Mouse (Mus musculus): ENCODE measurements around the gene Pkd1l1. TPM values are rescaled to one million over a fixed set of nuclear protein-coding genes. Genes with fewer than 3 reads are reported as not detected.
A peak's percentile ranks its signal among the peaks of the same experiment; 100 is the strongest.

The Pkd1l1 gene
- polyA plus RNA-seq, 1 experiment from 2014 or later: 0.23 TPM

GRCm38 (mm10) chr11:8870115-8870514 is 103.0 kb downstream of the Pkd1l1 start:
- no peak overlapping the region for H3K4me3 ChIP-seq (replicated peaks; ENCODE audit: low read length)
- H3K27me3 ChIP-seq (replicated peaks; ENCODE audit: control insufficient read depth, insufficient read depth, low read length): no peaks in the 10 kb centered on the region
- 96% methylated on average over 5 of the region's 5 CpGs for WGBS
- H3K9me3 ChIP-seq (ENCODE audit: control insufficient read depth, low read length): no peaks in the 10 kb centered on the region
- H3K4me2 ChIP-seq (ENCODE audit: low read length): no peak overlapping the region
- no peaks in the 10 kb centered on the region; the same call in 1 of the 2 replicates for H3K4me1 ChIP-seq (replicated peaks; ENCODE audit: control insufficient read depth, insufficient read depth, low read length)
- ATAC-seq: no peak
- no peak overlapping the region for H3K27ac ChIP-seq (ENCODE audit: low read length)
- H3K9ac ChIP-seq (replicated peaks; ENCODE audit: low read depth, low read length): no peak overlapping the region
- no peaks in the 10 kb centered on the region for H3K36me3 ChIP-seq (ENCODE audit: control insufficient read depth, insufficient read depth)

GRCm38 (mm10) chr11:8866021-8866420 is 107.0 kb downstream of the Pkd1l1 start:
- 97% methylated on average over 7 of the region's 7 CpGs for WGBS
- Histone ChIP-seq H3K36me3 (ENCODE audit: control insufficient read depth, insufficient read depth) (no peaks in the 10 kb centered on the region), H3K9me3 (ENCODE audit: control insufficient read depth, low read length) (no peaks in the 10 kb centered on the region), H3K4me1 (replicated peaks; ENCODE audit: control insufficient read depth, insufficient read depth, low read length) (peaks cover 9% of the 10 kb centered on the region), H3K9ac (replicated peaks; ENCODE audit: low read depth, low read length) (no peak overlapping the region), H3K27ac (ENCODE audit: low read length) (no peak overlapping the region), H3K27me3 (replicated peaks; ENCODE audit: control insufficient read depth, insufficient read depth, low read length) (no peaks in the 10 kb centered on the region), H3K4me3 (replicated peaks; ENCODE audit: low read length) (no peak overlapping the region), H3K4me2 (ENCODE audit: low read length) (no peak overlapping the region)
- ATAC-seq: no peak

GRCm38 (mm10) chr11:8863955-8864675 is 109.0 kb downstream of the Pkd1l1 start:
- H3K9me3 ChIP-seq (ENCODE audit: control insufficient read depth, low read length): no peaks in the 10 kb centered on the region
- peaks cover 9% of the 10 kb centered on the region for H3K4me1 ChIP-seq (replicated peaks; ENCODE audit: control insufficient read depth, insufficient read depth, low read length)
- WGBS: 20% methylated on average over 8 of the region's 8 CpGs
- H3K27ac ChIP-seq (ENCODE audit: low read length): peak overlapping the region; percentile 60
- H3K36me3 ChIP-seq (ENCODE audit: control insufficient read depth, insufficient read depth): no peaks in the 10 kb centered on the region
- H3K4me2 ChIP-seq (ENCODE audit: low read length): 0 out of 2 replicates have a peak overlapping the region, but pooled peaks have one; percentile 4
- no peaks in the 10 kb centered on the region for H3K27me3 ChIP-seq (replicated peaks; ENCODE audit: control insufficient read depth, insufficient read depth, low read length)
- no peak overlapping the region for H3K4me3 ChIP-seq (replicated peaks; ENCODE audit: low read length)
- ATAC-seq: peak; percentile 92
- no peak overlapping the region for H3K9ac ChIP-seq (replicated peaks; ENCODE audit: low read depth, low read length)

GRCm38 (mm10) chr11:8862426-8862825 is 110.6 kb downstream of the Pkd1l1 start:
- Histone ChIP-seq H3K4me3 (replicated peaks; ENCODE audit: low read length) (no peak overlapping the region), H3K27me3 (replicated peaks; ENCODE audit: control insufficient read depth, insufficient read depth, low read length) (no peaks in the 10 kb centered on the region), H3K9ac (replicated peaks; ENCODE audit: low read depth, low read length) (no peak overlapping the region), H3K36me3 (ENCODE audit: control insufficient read depth, insufficient read depth) (no peaks in the 10 kb centered on the region), H3K27ac (ENCODE audit: low read length) (no peak overlapping the region), H3K4me2 (ENCODE audit: low read length) (no peak overlapping the region), H3K4me1 (replicated peaks; ENCODE audit: control insufficient read depth, insufficient read depth, low read length) (peaks cover 9% of the 10 kb centered on the region), H3K9me3 (ENCODE audit: control insufficient read depth, low read length) (no peaks in the 10 kb centered on the region)
- ATAC-seq: no peak
- 93% methylated on average over 4 of the region's 4 CpGs for WGBS

GRCm38 (mm10) chr11:8861978-8862377 is 111.1 kb downstream of the Pkd1l1 start:
- Histone ChIP-seq H3K27me3 (replicated peaks; ENCODE audit: control insufficient read depth, insufficient read depth, low read length) (no peaks in the 10 kb centered on the region), H3K4me3 (replicated peaks; ENCODE audit: low read length) (no peak overlapping the region), H3K4me1 (replicated peaks; ENCODE audit: control insufficient read depth, insufficient read depth, low read length) (peaks cover 9% of the 10 kb centered on the region), H3K9ac (replicated peaks; ENCODE audit: low read depth, low read length) (no peak overlapping the region), H3K4me2 (ENCODE audit: low read length) (no peak overlapping the region), H3K9me3 (ENCODE audit: control insufficient read depth, low read length) (no peaks in the 10 kb centered on the region), H3K27ac (ENCODE audit: low read length) (no peak overlapping the region), H3K36me3 (ENCODE audit: control insufficient read depth, insufficient read depth) (no peaks in the 10 kb centered on the region)
- 74% methylated on average over 4 of the region's 4 CpGs for WGBS
- no peak for ATAC-seq

- WGBS: 12% methylated on average over 3 of the region's 3 CpGs
- Histone ChIP-seq H3K27ac (ENCODE audit: low read length) (no peak overlapping the region), H3K9me3 (ENCODE audit: control insufficient read depth, low read length) (no peaks in the 10 kb centered on the region), H3K4me3 (replicated peaks; ENCODE audit: low read length) (no peak overlapping the region), H3K27me3 (replicated peaks; ENCODE audit: control insufficient read depth, insufficient read depth, low read length) (no peaks in the 10 kb centered on the region), H3K9ac (replicated peaks; ENCODE audit: low read depth, low read length) (no peak overlapping the region), H3K4me2 (ENCODE audit: low read length) (no peak overlapping the region), H3K4me1 (replicated peaks; ENCODE audit: control insufficient read depth, insufficient read depth, low read length) (peaks cover 9% of the 10 kb centered on the region), H3K36me3 (ENCODE audit: control insufficient read depth, insufficient read depth) (no peaks in the 10 kb centered on the region)
- no peak for ATAC-seq
Measured at GRCm38 (mm10) chr11:8860878-8861277, 112.2 kb downstream of the Pkd1l1 start.

GRCm38 (mm10) chr11:8859868-8860267 is 113.2 kb downstream of the Pkd1l1 start:
- no peak overlapping the region for H3K4me3 ChIP-seq (replicated peaks; ENCODE audit: low read length)
- H3K27ac ChIP-seq (ENCODE audit: low read length): no peak overlapping the region
- no peak for ATAC-seq
- no peaks in the 10 kb centered on the region for H3K9me3 ChIP-seq (ENCODE audit: control insufficient read depth, low read length)
- H3K4me1 ChIP-seq (replicated peaks; ENCODE audit: control insufficient read depth, insufficient read depth, low read length): peaks cover 9% of the 10 kb centered on the region
- H3K4me2 ChIP-seq (ENCODE audit: low read length): no peak overlapping the region
- H3K27me3 ChIP-seq (replicated peaks; ENCODE audit: control insufficient read depth, insufficient read depth, low read length): no peaks in the 10 kb centered on the region
- 27% methylated on average over 5 of the region's 5 CpGs for WGBS
- no peaks in the 10 kb centered on the region for H3K36me3 ChIP-seq (ENCODE audit: control insufficient read depth, insufficient read depth)
- no peak overlapping the region for H3K9ac ChIP-seq (replicated peaks; ENCODE audit: low read depth, low read length)

GRCm38 (mm10) chr11:8859041-8859440 is 114.0 kb downstream of the Pkd1l1 start:
- H3K27ac ChIP-seq (ENCODE audit: low read length): no peak overlapping the region
- H3K4me1 ChIP-seq (replicated peaks; ENCODE audit: control insufficient read depth, insufficient read depth, low read length): peaks cover 5% of the 10 kb centered on the region
- no peaks in the 10 kb centered on the region for H3K9me3 ChIP-seq (ENCODE audit: control insufficient read depth, low read length)
- 49% methylated on average over 3 of the region's 3 CpGs for WGBS
- no peaks in the 10 kb centered on the region for H3K27me3 ChIP-seq (replicated peaks; ENCODE audit: control insufficient read depth, insufficient read depth, low read length)
- H3K9ac ChIP-seq (replicated peaks; ENCODE audit: low read depth, low read length): no peak overlapping the region
- H3K4me2 ChIP-seq (ENCODE audit: low read length): no peak overlapping the region
- no peak overlapping the region for H3K4me3 ChIP-seq (replicated peaks; ENCODE audit: low read length)
- no peaks in the 10 kb centered on the region for H3K36me3 ChIP-seq (ENCODE audit: control insufficient read depth, insufficient read depth)
- no peak for ATAC-seq

- WGBS: 52% methylated on average over 5 of the region's 5 CpGs
- no peaks in the 10 kb centered on the region for H3K9me3 ChIP-seq (ENCODE audit: control insufficient read depth, low read length)
- no peak overlapping the region for H3K4me2 ChIP-seq (ENCODE audit: low read length)
- H3K9ac ChIP-seq (replicated peaks; ENCODE audit: low read depth, low read length): no peak overlapping the region
- no peaks in the 10 kb centered on the region for H3K27me3 ChIP-seq (replicated peaks; ENCODE audit: control insufficient read depth, insufficient read depth, low read length)
- H3K4me1 ChIP-seq (replicated peaks; ENCODE audit: control insufficient read depth, insufficient read depth, low read length): no peaks in the 10 kb centered on the region
- ATAC-seq: no peak
- no peaks in the 10 kb centered on the region for H3K36me3 ChIP-seq (ENCODE audit: control insufficient read depth, insufficient read depth)
- H3K4me3 ChIP-seq (replicated peaks; ENCODE audit: low read length): no peak overlapping the region
- no peak overlapping the region for H3K27ac ChIP-seq (ENCODE audit: low read length)
Measured at GRCm38 (mm10) chr11:8856125-8856524, 116.9 kb downstream of the Pkd1l1 start.

- no peaks in the 10 kb centered on the region for H3K27me3 ChIP-seq (replicated peaks; ENCODE audit: control insufficient read depth, insufficient read depth, low read length)
- no peak for ATAC-seq
- H3K27ac ChIP-seq (ENCODE audit: low read length): no peak overlapping the region
- no peaks in the 10 kb centered on the region for H3K9me3 ChIP-seq (ENCODE audit: control insufficient read depth, low read length)
- no peak overlapping the region for H3K4me3 ChIP-seq (replicated peaks; ENCODE audit: low read length)
- no peaks in the 10 kb centered on the region for H3K4me1 ChIP-seq (replicated peaks; ENCODE audit: control insufficient read depth, insufficient read depth, low read length)
- H3K36me3 ChIP-seq (ENCODE audit: control insufficient read depth, insufficient read depth): no peaks in the 10 kb centered on the region
- H3K9ac ChIP-seq (replicated peaks; ENCODE audit: low read depth, low read length): no peak overlapping the region
- H3K4me2 ChIP-seq (ENCODE audit: low read length): no peak overlapping the region
Measured at GRCm38 (mm10) chr11:8848049-8848448, 125.0 kb downstream of the Pkd1l1 start.

Data from forebrain, embryonic 16.5 days (tissue).